Mouse (Mus musculus): ENCODE data around the gene Pum1. TPM values are rescaled to one million over a fixed set of nuclear protein-coding genes. Genes with fewer than 3 reads are reported as not detected.
A peak's percentile ranks its signal among the peaks of the same experiment; 100 is the strongest.
"Not testable (repeated sequence)": the region's sequence is repeated elsewhere in the genome, so short reads cannot be mapped to it uniquely, and the experiment has no call there.

The Pum1 gene
- total RNA-seq (2022): 10 to 100 TPM; 62.4 to 92.5 (median 83.2) TPM

- DNase-seq: peak; percentile 88
These were observed at the start of gene Pum1 for GRCm38 (mm10) chr4:130662979-130663725. TSS of gene Pum1 (plus strand) at chr4:130663321.

GRCm38 (mm10) chr4:130629391-130629790, 33.7 kb upstream of the Pum1 start:
- DNase-seq: peak; percentile 46

- peak; percentile 29 for DNase-seq
These were observed 32.8 kb upstream of the Pum1 start for GRCm38 (mm10) chr4:130630232-130630847.

- DNase-seq: not testable (repeated sequence)
These were observed 28.0 kb upstream of the Pum1 start for GRCm38 (mm10) chr4:130635076-130635475.

- no peak for DNase-seq
These were observed 26.4 kb upstream of the Pum1 start for GRCm38 (mm10) chr4:130636761-130637160.

DNA sequence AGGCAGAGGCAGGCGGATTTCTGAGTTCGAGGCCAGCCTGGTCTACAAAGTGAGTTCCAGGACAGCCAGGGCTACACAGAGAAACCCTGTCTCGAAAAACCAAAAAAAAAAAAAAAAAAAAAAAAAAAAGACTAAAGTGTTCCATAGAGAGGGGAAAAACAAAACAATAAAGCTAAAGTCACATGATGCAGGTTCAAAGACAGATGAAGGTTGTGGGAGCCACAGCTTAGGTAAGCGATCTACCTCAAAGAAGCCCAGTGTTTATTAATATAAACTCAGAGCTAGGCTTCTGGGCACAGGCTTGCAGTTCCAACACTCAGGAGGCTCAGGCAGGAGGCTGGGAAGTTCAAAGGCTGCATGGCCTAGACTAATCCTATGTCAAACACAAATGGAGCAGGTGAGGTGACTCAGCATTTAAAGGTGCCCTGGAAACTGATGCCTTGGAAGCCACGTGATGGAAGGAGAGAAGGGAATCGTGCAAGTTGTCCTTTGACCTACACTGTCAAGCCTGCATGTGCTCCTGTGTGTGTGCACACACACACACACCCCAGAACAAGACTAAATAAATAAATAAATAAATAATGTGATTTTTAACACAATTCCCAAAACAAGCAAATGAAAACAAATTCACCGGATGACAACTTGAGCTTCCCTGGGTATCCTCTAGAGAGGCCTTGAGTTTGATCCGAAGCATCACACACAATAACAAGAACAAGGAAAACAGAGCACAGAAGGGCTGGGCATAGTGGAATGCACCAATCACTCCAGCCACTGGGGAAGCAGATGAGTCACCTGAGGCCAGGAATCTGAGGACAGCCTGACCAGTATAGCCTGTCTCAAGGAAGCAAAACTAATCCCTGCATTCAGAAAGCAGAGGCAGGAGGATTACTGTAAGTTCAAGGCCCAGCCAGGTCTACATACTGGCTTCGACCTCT, 25.4 kb upstream of the Pum1 start:
- no peak for DNase-seq

DNA sequence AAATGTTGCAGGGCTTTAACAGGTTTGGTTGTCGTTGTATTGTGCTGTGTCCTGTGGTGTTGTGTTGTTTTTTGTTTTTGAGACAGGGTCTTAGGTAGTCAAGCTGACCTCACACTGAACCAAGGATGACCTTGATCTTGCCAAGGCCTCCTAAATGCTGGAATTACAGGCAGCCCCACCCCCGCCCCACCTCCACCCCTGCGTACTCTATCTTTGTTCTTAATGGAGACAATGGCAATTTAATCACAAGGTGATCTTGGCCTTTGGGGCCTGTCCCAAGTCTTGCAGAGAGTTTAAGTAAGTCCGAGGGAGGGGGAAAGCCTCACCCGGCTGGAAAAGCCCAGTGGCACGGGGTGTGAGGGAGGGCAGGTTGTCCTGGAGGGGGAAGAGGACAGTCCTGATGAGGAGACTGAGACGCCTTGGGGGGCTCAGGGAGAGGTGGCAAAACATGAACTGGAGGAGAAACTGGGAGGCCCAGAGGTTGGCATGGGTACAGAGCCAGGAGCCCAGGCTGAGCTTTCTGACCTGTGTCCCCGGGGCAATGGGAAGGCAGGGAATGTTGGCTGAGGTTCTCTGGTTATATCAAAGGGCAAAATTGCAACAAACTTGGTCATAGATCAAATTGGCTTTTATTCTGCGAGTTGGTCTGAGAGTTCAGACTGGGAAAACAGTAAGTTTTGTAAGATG, 22.9 kb upstream of the Pum1 start:
- DNase-seq: peak; percentile 31

DNA sequence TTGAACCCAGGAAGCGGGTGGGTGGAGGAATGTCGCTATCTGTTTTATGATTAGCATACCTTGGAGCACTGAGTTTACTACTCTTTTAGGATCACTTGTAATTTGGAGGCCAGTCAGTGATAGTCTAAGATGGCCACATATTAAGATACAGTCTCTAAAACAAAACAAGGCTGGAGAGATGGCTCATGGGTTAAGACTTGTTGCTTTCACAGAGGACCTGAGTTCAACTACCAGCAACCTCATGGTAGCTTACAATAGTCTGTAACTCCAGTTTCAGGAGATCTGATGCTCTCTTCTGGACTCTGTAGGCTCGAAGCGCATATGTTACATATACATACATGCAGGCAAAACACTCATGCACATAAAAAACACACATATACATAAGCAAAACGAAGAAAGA, 20.7 kb upstream of the Pum1 start:
- no peak for DNase-seq

- no peak for DNase-seq
These were observed 17.7 kb upstream of the Pum1 start for GRCm38 (mm10) chr4:130645426-130645825.

DNA sequence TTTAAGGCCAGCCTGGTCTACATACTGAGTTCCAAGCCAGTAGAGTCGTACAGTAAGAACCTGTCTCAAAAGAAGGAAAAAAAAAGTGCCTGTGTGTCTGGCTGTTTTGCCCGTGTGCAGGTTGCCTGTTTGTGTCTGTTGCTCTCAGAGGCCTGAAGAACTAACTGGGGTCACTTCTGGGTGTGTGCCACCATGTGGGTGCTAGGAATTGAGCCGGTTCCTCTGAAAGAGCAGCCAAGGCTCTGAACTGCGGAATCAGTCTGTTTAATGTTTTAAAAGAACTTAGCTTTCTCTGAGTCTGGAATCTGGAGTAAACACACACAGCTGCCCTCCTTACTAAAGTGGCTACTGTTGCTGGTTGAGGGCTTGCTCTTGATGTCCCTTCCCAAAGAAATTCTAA, 11.8 kb upstream of the Pum1 start:
- no peak for DNase-seq

- no peak for DNase-seq
These were observed 10.6 kb upstream of the Pum1 start for GRCm38 (mm10) chr4:130652546-130652945.

- DNase-seq: no peak
These were observed 5.1 kb upstream of the Pum1 start for GRCm38 (mm10) chr4:130657820-130658565.

DNA sequence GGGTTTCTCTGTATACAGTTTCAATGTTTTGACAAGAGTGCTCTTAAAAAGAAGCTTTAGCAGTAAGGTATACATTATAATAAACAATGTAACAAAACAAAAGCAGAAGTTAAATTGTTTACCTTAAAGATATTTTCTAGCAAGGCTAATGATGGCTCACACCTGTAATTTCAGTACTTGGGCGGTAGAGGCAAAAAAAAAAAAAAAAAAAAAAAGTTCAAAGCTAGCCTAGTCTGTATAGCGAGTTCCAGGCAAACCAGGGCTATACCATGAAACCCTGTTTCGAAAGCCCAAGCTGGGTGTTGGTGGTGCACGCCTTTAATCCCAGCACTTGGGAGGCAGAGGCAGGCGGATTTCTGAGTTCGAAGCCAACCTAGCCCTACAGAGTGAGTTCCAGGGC, 3.7 kb upstream of the Pum1 start:
- DNase-seq: no peak

GRCm38 (mm10) chr4:130660106-130660505, 3.0 kb upstream of the Pum1 start:
- no peak for DNase-seq

DNA sequence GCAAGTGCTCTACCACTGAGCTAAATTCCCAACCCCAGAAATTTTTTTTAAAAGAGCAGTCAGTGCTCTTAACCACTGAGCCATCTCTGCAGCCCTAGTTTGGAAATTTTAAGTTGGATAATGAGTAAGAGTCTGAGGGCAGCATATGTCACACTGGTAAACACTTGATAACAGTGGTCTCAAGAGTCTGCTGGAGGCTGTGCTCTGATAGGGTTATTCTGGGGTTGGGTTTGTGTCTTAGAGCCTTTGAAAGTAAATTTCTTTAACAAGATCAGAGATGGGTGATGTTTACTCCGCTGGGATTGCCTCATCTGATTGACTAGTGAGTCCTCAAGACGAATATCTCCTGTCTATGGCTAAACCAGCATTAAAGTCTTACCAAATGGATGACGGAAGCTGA, 2.0 kb upstream of the Pum1 start:
- no peak for DNase-seq

GRCm38 (mm10) chr4:130662305-130662704, 816 bp upstream of the Pum1 start:
- DNase-seq: not testable (repeated sequence)

GRCm38 (mm10) chr4:130663810-130664401, 785 bp downstream of the Pum1 start:
- peak; percentile 32 for DNase-seq

DNA sequence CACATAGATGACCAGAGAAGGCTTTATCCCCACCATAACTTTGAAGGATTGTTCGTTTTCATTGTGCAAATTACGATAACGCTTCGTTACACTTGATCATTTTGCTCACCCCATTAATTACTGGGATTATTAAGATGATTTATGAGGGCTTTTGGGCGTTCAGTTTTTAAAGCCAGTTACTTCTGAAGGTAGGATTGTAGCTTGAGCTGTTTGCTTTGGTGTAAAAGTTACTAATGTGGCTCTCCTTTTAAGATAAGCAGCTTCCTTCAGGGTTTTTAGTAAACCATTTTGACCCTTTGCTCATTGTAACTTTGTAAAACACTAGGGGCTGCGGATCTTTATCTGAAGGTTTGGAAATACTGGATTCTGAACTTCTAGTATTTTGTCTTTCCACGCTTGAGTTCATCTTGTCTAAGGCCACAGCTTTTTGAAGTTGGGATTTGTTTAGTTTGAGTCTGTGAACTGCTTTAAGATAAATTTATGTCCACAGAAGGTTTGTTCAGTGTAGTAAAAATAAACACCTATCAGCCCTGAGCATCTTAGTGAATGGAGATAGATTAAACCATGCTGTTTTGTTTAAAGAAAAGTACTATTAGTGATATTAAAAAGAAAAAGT, 1.4 kb downstream of the Pum1 start:
- DNase-seq: no peak

GRCm38 (mm10) chr4:130665176-130665575, 2.1 kb downstream of the Pum1 start:
- DNase-seq: no peak

GRCm38 (mm10) chr4:130667686-130668085, 4.6 kb downstream of the Pum1 start:
- no peak for DNase-seq

GRCm38 (mm10) chr4:130668541-130668940, 5.4 kb downstream of the Pum1 start:
- no peak for DNase-seq

All from adrenal gland, adult 8-10 months (tissue).